Mouse (Mus musculus) erythroblast, embryonic 14.5 days (primary cell): ENCODE results near the gene Tdrd7.

Experiments
- GATA1 ChIP-seq: IDR thresholded peaks from 2 replicates; pipeline ENCODE4 v1.6.1; 2012; ENCODE audit warnings: low read length, inconsistent platforms, mixed read lengths
- TAL1 ChIP-seq: IDR thresholded peaks from 3 replicates; pipeline ENCODE4 v1.6.1; 2012; ENCODE audit warnings: low read length, inconsistent platforms, mixed read lengths

- TF ChIP-seq TAL1 (no peak), GATA1 (no peak)
These were observed 23.5 kb upstream of the Tdrd7 start for GRCm38 (mm10) chr4:45941628-45942044.
